Mouse (Mus musculus): Measurements from ENCODE around the gene Hspa5.

DNA sequence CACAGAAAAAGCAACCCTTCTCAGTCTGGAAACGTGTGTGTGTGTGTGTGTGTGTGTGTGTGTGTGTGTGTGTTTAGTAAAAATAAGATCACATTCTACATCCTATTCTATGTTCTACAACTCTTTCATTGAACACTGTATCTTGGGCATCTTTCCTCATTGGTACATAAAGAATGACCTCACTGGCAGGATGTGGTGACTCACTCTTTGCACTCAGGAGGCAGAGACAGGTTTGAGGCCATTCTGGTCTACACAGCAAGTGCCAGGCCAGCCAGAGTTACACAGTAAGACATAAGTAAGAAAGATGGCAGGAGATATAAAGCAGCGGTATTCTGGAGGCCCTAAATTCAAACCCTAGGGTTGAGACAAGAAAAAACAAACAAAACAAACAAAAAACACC, 8.9 kb upstream of the Hspa5 start:
- TF ChIP-seq MAX (IDR thresholded peaks at IDR 0.05; ENCODE audit: low read depth): no peak
- no peak for TF ChIP-seq POLR2A (IDR thresholded peaks at IDR 0.05; ENCODE audit: insufficient read length, low read depth)
- no peak for TF ChIP-seq POLR2AphosphoS2 (IDR thresholded peaks at IDR 0.05; ENCODE audit: insufficient read length, low read depth)
- no peak for TF ChIP-seq CEBPB (IDR thresholded peaks at IDR 0.05; ENCODE audit: insufficient read depth, poor library complexity, severe bottlenecking)
- no peak for TF ChIP-seq USF1 (IDR thresholded peaks at IDR 0.05; ENCODE audit: low read depth)
- TF ChIP-seq MYOD1 (IDR thresholded peaks at IDR 0.05; ENCODE audit: control insufficient read depth in 1 of 3, insufficient read length in 2 of 3, low read depth in 2 of 3): no peak
- no peak for TF ChIP-seq TCF12 (IDR thresholded peaks at IDR 0.05; ENCODE audit: insufficient read depth, poor library complexity, severe bottlenecking)
- no peak for TF ChIP-seq TCF3 (IDR thresholded peaks at IDR 0.05; ENCODE audit: insufficient read length, low read depth)
- no peak for TF ChIP-seq E2F4 (IDR thresholded peaks at IDR 0.05; ENCODE audit: insufficient read depth)
- no peak for TF ChIP-seq MYOG (IDR thresholded peaks at IDR 0.05; ENCODE audit: control insufficient read depth in 1 of 3, insufficient read depth in 1 of 3, insufficient read length in 2 of 3, low read depth in 2 of 3)
- no peak for TF ChIP-seq SRF (IDR thresholded peaks at IDR 0.05; ENCODE audit: control insufficient read depth, insufficient read length, low read depth)
